Mouse (Mus musculus) neutrophil, adult 5-6 weeks (primary cell): ENCODE results near the gene Ltb. TPM values are rescaled to one million over a fixed set of nuclear protein-coding genes. Genes with fewer than 3 reads are reported as not detected.
"Not testable (repeated sequence)": the region's sequence is repeated elsewhere in the genome, so short reads cannot be mapped to it uniquely, and the experiment has no call there.

Experiments used
- ATAC-seq: fragments of 151-379, 151-347 bp; 2 replicates; pipeline ENCODE4 v1.8.0; 2017; ENCODE audit warnings: mild to moderate bottlenecking, moderate TSS enrichment; ENCODE audit not compliant: insufficient number of reproducible peaks, poor library complexity, low FRiP score, severe bottlenecking; ENCODE audit errors: extremely low read depth
- total RNA-seq: library from RNA; stranded (forward); fragments of 200-1000 nt; gene quantifications from 2 replicates; pipeline ENCODE4 v1.2.3, GENCODE M21; 2017

The Ltb gene
- total RNA-seq, 1 experiment from 2014 or later = 212 TPM

DNA sequence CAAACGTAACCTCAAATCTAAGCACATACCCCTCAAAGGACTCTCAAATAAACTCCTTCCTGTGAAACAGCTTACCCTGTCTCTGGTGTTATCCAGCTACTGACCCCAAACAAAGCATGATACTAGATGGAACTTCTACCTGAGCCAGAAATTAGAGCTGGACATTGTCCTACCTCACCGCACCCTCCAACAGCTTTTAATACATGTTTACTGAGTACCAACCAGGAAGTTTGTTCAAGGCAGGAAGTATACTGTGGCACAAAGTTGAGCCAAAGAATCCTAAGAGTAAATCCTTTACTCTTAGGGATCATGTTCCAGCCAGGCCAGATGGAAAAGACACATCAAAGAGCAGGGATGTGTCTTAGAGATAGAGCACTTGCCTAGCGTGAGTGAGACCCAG, 16.4 kb downstream of the Ltb start:
- no peak for ATAC-seq

DNA sequence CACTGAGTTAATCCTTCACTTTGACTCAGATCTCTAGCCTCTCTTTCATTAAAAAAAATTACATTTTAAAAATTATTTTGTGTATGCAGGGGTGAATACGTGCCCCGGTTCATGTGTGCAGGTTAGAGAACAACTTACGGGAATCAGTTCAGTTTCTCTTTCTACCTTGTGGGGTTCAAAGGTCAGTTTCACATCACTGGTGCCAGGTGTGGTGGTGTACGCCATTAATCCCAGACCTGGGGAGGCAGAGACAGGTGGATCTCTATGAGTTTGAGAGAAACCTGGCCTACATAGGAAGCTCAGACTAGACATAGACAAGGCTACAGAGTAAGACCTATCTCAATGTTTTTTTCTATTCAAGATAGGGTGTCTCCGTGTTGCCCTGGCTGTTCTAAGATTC, 18.8 kb downstream of the Ltb start:
- no peak for ATAC-seq

DNA sequence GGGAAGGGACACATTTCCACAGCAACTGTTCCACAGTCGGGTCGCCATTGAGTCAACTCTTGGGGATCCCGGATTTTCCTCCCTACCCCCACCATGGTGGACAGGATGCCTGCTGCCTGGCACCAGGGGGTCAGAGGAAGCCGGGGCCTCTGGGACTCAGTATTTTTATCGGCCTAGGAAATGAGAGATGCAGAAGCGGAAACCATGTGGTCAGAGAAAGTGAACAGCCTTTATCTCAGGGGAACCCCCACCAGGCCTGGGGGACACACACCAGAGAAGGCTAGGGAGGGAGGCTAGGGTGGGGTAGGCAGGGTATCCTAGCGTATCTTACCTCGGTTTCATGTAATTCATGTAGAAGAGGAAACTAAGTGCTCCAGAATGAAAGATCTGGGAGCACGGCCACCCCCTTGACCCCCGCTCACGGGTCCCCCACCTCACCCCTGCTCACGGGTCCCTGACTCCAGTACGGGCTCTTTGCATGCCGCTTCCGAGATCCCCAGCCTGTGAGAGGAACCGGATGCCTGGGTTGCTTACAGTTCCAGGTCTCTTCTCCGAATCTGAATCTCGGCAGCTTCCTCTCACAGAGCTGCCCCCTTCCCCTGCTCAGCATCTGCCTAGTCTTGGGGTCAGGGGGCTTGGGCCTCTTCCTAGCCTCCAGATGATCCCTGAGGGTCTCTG, 24.4 kb downstream of the Ltb start:
- ATAC-seq = peak; percentile 68

DNA sequence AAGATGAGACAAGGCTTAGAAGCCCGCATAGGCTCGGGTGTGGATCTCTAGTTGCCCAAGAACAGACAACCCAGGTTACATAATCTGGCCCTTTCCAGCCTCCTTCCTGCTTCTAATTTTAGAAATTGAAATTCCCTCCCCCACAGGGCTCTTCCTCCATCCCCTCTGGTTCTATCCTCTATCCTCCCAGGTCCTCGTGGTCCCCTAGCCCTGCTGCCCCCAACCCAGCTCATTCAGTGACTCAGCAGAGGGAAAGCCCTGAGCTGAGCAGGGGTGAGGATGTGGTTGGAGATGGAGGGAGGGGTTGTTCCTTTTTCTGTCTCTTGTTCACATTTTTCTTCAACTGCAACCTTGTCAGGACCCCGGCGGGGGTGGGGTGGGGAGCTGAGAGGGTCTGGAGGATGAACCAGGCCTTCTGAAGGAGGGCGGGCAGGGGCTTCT, 25.4 kb downstream of the Ltb start:
- peak; percentile 37; the same call in 1 of the 2 replicates for ATAC-seq

DNA sequence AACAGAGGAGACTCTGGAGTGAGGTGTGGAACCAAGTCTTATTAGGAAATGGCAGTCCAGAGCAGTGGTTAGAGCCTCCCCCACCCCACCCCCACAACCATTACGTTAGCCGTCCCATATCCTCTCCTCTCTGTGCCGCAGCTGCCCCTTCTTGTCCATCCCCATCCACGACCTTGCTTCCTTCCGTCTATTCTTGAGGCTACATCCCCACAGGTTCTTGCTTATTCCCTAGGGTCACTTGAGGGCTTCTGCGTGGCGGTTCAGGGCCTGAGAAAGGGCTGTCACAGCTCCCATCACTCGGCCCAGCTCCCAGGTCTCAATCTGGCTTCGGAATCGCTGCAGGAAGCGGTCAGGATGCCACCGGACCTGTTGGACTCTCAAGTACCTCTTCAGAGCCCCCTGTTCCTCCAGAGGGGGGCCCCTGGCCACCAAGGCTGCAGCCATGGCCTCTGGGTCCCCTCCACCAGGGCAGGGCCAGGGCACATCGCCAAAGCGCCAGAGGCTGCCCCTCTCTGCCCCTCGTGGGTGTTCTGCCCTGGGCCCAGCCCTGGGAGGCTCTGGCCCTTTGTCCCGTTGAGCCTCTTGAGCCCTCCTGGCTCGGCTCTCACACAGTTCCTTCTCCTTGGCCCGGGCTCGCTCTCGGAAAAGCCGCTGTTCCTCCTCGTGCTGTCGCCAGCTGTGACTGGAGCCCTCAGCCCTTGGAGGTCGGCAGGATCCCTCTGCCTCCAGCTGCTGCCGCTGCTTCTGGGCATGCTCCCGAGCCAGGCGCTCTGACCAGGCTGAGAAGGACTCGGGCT, 26.1 kb downstream of the Ltb start, which contains the start of gene Gm16181:
Gm16181 (plus strand) TSS at position 679 of the 797 bp plus-strand sequence.
- no peak for ATAC-seq

DNA sequence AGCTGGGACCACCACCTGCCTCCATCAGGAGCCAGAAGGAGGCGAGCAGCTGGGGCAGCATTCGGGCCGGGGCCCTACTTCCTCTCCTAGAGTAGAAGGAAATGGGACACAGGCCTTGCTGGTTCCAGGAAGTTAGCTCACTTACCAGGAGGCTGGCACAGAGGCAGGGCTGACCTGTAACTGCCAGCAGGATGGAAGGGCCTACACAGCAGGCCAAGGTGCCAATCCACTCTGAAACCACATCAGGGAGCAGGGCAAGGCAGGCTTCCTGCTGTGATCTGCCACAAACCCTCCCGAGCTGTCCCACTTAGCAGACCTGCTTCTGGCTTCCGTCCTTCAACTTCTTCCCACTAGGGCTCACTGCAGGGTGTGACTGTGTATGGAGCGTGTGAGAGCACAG, 28.1 kb downstream of the Ltb start:
- no peak for ATAC-seq

DNA sequence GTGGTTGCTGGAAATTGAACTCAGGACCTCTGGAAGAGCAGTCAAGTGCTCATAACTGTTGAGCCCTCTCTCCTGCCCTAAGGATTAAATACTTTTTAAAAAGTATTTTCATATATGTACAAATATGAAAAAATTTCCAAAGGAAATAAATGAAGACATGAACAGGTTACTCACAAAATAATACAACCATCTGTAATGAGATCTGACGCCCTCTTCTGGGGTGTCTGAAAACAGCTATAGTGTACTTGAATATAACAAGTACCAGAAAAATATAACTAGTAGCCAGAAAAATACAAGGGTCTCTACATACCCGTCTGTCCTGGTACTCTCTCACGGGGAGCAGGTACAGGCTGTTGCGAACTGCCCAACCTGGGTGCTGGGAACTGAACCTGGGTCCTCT, 30.4 kb downstream of the Ltb start:
- no peak for ATAC-seq

DNA sequence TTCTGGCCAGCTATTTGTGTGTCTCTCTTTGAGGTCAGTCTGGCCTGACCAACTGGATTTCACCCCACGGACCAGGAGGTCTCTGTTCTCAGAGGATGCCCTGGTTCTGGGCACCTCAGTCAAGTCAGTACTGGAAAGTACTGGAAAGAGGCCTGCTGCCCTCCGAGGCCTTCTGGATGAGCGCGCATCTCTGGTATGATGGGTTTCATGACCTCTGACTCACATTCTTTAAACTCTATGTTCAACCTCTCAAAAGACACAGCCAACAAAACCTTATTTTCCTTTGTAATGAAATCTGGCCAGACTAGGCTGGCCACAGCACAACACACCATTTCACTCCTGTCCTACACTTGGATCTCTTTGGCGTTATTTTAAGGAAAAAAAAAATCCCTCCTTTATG, 31.2 kb downstream of the Ltb start:
- ATAC-seq = no peak

DNA sequence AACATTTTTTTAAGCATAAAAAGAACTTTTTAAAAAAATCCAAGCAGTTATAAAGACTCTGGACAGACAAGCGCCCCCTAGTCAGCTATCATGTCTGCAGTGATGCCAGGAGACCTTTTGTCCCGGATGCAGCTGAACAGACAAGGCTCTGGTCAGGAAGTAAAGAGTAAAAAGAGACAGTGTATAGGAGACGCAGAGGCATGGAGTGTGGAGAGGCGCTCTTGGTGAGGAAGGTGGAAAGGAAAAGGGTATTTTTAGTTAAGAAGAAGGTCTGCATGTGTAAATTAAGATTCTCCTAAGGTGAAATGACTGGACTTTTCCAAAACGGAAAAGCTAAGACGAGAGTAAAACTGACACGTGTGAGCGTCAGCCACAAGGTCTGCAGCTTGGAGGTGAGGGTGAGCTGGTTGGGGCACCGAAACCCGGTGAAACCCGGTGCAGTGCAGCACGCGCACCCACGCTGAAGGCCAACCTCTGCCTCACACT, 32.4 kb downstream of the Ltb start:
- no peak for ATAC-seq

DNA sequence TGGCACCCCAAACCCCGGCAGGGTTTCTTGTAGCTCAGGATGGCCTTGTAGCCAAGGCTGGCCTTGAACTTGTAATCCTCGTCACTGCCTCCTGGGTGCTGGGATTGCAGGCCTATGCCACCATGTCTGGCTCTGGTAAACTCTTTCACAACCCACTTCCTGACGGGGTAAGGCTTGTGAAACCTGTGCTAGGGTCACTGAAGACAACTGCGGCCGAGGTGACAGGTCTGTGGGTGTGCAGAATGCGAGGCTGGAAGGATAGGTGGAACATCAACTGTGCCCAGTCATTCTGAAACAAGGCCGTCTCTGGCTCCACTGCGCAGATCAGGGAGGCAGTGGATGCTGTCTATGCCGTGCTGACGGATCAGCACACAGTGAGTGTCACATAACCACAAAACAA, 36.8 kb downstream of the Ltb start:
- peak; percentile 47 for ATAC-seq

DNA sequence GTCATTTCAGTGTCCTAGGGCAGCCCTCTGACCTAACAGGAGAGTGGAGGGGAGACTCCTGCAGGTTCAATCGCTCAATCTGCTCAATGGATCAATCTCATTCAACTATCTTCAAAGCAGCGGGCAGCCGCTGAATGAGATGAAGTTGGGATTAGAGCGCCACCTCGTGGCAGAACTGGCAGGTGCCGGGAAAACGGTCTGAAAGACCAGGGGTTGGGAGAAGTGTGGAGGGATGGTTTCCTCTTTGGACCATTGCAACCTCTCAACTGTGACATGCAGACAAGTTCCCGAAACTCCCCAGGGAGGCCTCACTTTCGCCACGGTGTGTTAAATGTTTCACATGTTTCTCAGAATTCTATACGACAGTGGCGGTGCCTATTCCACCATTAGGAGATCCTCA, 37.8 kb downstream of the Ltb start:
- peak; percentile 35; the same call in 1 of the 2 replicates for ATAC-seq

DNA sequence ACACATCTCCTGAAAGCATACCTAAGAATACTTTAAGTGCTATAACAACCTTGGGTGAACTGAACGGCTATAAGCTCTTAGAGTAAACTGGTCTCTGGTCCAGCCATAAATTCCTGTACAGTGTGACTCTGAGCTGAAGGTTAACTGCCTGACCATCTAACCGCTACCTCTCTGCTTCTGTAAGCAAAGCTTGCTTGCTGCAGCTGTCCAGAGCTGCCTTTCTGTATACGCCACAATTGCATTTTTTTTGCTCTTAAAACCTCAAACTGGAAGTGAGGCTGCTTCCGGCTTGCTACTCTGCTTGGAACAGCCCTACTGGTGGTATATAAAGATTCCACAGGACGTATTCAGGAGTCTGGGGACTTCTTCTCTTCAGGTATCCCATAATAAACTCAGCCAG, 38.4 kb downstream of the Ltb start:
- no peak for ATAC-seq

DNA sequence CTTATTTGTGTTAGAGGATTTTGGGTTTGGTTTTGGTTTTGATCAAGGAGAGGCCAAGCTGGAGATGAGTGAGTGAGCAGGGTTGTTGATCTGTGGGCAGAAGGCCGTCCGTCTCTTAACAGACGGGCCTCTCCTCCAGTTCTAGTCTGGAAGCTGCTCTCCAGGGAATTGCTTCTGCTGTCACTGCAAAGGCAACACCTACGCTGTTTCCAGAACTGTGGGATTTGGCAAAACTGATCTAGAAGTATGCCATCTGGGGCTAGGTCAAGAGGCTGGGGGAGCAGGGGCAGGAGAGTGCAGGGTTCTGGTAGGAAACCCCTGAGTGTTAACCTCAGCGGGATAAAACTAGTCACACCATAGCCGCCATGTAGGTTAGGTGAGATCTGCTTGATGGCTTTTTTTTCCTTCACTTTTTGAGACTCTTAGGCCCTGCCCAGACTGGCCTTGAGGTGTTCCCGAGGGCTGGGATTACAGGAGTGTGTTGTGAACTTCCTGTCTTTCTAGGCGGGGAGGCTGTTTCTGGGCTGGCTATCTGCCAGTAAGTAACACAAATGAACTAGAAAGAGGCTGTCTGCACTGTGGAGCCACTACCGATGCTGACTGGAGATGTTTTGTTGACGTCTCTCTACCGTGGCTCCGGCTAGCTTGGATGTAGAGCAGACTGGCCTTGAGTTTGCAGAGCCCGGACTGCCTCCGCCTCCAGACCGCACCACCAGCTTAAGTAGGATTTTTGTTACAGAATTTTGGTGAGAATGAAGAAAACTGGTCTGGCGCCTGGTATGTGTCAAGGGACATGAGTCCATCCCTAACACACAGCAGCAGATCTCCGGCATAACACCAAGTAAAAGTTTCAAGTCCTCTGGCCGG, 39.1 kb downstream of the Ltb start, which contains the start of gene Atp6v1g2:
Atp6v1g2 (plus strand) TSS at position 547 of the 867 bp plus-strand sequence.
- ATAC-seq = no peak

DNA sequence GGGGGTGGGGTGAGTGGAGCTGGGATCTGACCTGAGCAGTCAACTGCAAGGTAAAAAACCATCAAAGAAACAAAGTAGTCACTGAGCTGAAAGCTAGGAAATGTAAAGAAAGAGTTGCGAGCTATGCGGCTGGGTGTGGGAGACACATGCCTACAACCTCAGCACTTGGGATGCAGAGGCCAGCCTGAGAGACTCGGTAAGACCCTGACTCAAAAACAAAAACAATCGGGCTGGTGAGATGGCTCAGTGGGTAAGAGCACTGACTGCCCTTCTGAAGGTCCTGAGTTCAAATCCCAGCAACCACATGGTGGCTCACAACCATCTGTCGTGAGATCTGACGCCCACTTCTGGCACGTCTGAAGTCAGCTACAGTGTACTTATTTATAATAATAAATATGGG, 39.9 kb downstream of the Ltb start:
- ATAC-seq = not testable (repeated sequence)

DNA sequence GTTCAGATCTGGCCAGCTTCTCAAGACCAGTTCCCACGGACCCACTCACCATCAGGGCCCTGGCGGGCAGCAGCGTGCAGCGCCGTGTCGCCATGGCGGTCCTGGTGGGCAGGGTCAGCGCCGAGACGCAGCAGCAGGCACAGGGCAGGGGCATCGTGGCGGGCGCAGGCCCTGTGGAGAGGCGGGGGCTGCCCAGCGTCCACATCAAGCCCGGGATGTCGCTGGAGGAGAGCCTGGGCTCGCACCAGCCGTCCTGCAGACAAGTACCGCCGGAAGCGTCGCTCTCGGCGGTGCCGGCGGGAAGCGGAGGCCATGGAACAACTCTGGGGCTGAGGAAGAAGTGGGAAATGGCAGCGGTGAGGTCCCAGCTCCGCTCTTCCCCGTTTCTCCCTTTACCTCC, 40.7 kb downstream of the Ltb start:
- ATAC-seq = no peak

DNA sequence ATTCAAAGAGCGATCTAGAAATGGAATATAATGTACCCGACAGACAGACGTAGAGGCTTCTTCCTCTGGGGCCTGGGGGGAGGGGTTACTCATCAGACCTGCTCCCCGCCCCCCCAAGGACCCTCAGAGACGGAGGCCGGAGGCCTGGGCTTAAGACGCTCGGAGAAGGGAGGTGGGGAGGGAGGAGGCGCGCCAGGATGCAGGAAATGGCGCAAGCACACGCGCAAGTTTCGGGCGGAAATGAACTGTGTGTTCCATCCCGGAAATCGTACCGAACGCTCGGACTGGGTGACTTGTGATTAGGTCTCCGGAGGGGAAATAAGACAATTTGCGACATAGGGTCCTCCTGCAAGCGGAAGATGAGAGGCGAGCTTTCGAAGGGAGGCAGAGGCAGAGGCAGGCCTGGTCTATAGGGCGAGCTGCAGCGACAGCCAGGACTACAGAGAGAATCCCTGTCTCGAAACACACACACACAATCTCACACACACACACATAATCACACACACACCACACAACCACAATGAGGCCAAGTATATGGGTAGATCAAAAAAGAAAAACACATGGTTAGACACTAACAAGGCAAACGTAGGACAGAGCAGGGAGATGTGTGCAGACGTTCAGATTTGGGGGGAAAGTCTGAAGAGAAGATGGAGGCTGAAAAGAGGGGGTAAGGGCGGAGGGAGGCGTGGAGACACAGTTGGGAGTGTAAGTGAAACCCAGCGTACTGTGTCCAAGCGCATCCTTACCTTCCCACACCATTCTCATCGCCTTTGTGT, 41.6 kb downstream of the Ltb start, which contains the start of gene Nfkbil1:
Nfkbil1 (minus strand) TSS at position 179 of the 776 bp plus-strand sequence.
- ATAC-seq = peak; percentile 53

DNA sequence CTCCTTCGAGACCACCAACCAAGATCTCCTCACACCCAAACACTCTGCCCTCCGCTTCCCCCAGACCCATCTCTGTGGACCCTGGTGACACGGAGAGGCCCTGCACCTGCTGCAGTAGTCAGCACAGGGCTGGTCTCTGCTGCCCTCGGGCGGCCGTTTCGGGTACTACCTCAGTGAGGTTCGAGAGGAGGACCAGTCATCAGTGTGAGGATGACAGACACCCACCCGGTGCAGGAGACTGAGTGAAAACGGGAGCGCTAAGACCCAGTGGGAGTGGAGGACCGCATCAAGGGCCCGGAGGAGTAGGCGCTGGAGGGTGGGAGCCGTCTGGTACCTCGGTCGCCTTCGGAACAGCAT, 42.1 kb downstream of the Ltb start:
- peak; percentile 73 for ATAC-seq

DNA sequence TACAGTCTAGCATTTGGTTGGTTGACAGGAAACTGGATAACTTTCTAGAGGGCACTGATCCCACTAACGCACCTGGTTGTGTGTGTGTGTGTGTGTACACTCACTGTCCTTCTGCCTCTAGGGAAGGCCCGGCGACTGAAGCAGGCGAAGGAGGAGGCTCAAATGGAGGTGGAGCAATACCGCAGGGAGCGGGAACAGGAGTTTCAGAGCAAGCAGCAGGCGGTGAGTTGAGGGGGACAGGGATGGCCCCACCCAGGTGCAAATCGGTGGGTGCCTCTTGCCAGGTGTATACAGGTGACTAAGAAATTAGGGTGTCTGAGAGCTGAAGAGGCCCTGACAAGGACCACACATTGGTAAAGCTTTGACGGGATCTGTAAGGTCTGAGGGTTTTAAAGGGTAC, 42.8 kb downstream of the Ltb start:
- ATAC-seq = no peak
